Comparison of ENCODE assay signal across 8 mouse cellular contexts in the genomic region with DNA sequence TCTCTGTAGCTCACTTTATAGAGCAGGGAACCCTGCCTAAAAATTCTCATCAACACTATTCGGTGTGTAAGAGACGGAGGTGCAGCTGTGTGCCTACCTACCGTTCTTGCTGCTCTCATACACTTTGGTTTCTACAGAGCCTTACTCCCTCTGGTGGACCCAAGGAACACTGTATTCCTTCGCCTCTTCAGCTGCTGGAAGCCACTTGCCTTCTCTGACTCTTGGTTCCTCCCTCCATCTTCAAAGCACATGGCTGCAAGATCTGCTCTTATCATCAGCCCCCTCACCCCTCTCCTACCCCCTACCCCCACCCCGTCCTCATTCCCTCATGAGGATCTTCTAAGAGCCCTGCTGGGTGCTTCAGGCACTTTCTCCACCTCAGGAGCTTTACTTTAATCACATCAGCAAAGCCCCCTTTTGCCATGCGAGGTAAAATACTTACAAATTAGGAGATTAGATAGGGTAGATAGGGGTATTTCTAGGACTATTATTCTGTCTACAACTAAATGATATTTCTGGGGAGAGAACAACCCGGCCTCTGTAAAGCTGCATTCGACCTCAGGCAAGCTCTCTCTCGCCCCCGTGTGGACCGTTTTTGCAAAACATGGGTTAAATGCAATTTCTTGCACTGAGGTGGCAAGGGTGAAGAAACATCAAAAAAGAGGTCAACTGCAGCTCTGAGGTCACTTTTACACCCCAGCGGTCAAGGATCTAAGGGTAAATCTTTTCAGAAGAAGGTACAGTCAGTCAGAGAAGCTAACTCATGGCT. TPM values are rescaled to one million over a fixed set of nuclear protein-coding genes. Genes with fewer than 3 reads are reported as not detected.
DNase-seq lines count a peak whose midpoint lies in the region; ATAC-seq lines count a peak whose summit lies in the region.

No protein-coding gene starts in this region.

- peak; percentile 76 for DNase-seq in MEL-GATA-1-ER (ENCODE audit: extremely low read depth, low read depth)
- peak; percentile 7 for DNase-seq in cerebellum, adult 11-12 months
- DNase-seq in forebrain, embryonic 14.5 days (ENCODE audit: low spot score) = peak; percentile 80
- peak; percentile 79 for DNase-seq in heart, postnatal 4 days
- peak; percentile 8 to 66 for DNase-seq in layer of hippocampus, adult 8-10 months (ENCODE audit: low spot score in 2 of 2)
- DNase-seq in ovary, postnatal 14 days (ENCODE audit: low spot score) = peak; percentile 57
- DNase-seq in thymus, postnatal 10 days (ENCODE audit: low spot score in 2 of 2) = peak; percentile 8 to 63

- H3K4me3 ChIP-seq in forebrain, embryonic 14.5 days (ENCODE audit: low read depth, low read length) = no peak overlapping the region
- no peak overlapping the region for H3K4me3 ChIP-seq in lung, embryonic 15.5 days

- peak; percentile 78 for ATAC-seq in forebrain, embryonic 14.5 days
- ATAC-seq in lung, embryonic 15.5 days (ENCODE audit: borderline replicate concordance, extremely low read depth, low FRiP score, low TSS enrichment) = peak; percentile 39; the same call in 1 of the 2 replicates

- H3K36me3 ChIP-seq in forebrain, embryonic 14.5 days (ENCODE audit: control insufficient read depth, insufficient read depth, low read length) = no peaks in the 10 kb centered on the region
- H3K36me3 ChIP-seq in lung, embryonic 15.5 days = no peaks in the 10 kb centered on the region

- 11% methylated on average over 12 of the region's 12 CpGs for WGBS in forebrain, embryonic 14.5 days
- 6% methylated on average over 12 of the region's 12 CpGs for WGBS in lung, embryonic 15.5 days

- H3K27ac ChIP-seq in forebrain, embryonic 14.5 days (ENCODE audit: low read depth, low read length) = no peak overlapping the region
- H3K27ac ChIP-seq in lung, embryonic 15.5 days = no peak overlapping the region

- H3K4me1 ChIP-seq in forebrain, embryonic 14.5 days (ENCODE audit: control insufficient read depth, insufficient read depth, low read length) = no peaks in the 10 kb centered on the region
- 0 out of 2 replicates have a peak, but pooled peaks cover 6% of the 10 kb centered on the region for H3K4me1 ChIP-seq in lung, embryonic 15.5 days

- peak overlapping the region; percentile 32; the same call in 1 of the 2 replicates for H3K4me2 ChIP-seq in forebrain, embryonic 14.5 days (ENCODE audit: low read length)
- H3K4me2 ChIP-seq in lung, embryonic 15.5 days = peak overlapping the region; percentile 48

- H3K9me3 ChIP-seq in forebrain, embryonic 14.5 days (replicated peaks; ENCODE audit: control insufficient read depth, low read length) = no peaks in the 10 kb centered on the region
- no peaks in the 10 kb centered on the region for H3K9me3 ChIP-seq in lung, embryonic 15.5 days

- no peak overlapping the region for H3K9ac ChIP-seq in forebrain, embryonic 14.5 days (ENCODE audit: low read length)
- no peak overlapping the region; the same call in 1 of the 2 replicates for H3K9ac ChIP-seq in lung, embryonic 15.5 days

- H3K27me3 ChIP-seq in forebrain, embryonic 14.5 days (replicated peaks; ENCODE audit: control insufficient read depth, insufficient read depth, low read length) = no peaks in the 10 kb centered on the region
- no peaks in the 10 kb centered on the region for H3K27me3 ChIP-seq in lung, embryonic 15.5 days

RNA-seq across cellular contexts. Expression of a gene that starts 20.3 kb away (rescaled TPM):
- 0.20 and 0.37 TPM in 2 replicates for polyA plus RNA-seq in forebrain, embryonic 14.5 days (2014; fragmentation: Nextera tagmentation; extraction: Ambion mirVana)
- total RNA-seq in heart, postnatal 4 days (2021) = under 1 TPM; 0.09 to 0.24 TPM
- 1 to 10 TPM; 1.3 to 4.0 (median 3.1) TPM for total RNA-seq in layer of hippocampus, adult 8-10 months (2022)
- polyA plus RNA-seq in lung, embryonic 15.5 days (2015; fragmentation: Nextera tagmentation; extraction: Ambion mirVana) = 0.52 and 0.57 TPM in 2 replicates

RNA-seq across cellular contexts. Expression of a gene that starts 26.8 kb away (rescaled TPM):
- 12.4 and 19.5 TPM in 2 replicates for polyA plus RNA-seq in forebrain, embryonic 14.5 days (2014; fragmentation: Nextera tagmentation; extraction: Ambion mirVana)
- total RNA-seq in heart, postnatal 4 days (2021) = 10 to 100 TPM; 56.7 to 59.8 TPM
- 1 to 10 TPM; 6.8 to 9.7 (median 8.4) TPM for total RNA-seq in layer of hippocampus, adult 8-10 months (2022)
- 30.6 and 37.3 TPM in 2 replicates for polyA plus RNA-seq in lung, embryonic 15.5 days (2015; fragmentation: Nextera tagmentation; extraction: Ambion mirVana)

Comparison
In these comparisons a context has a peak if more than half of its experiments do, and no peak if none do; other contexts are left out.
1. DNase-seq: peak in every context shown above with its lines; median percentile 80 in forebrain, embryonic 14.5 days; 79 in heart, postnatal 4 days; 76 in MEL-GATA-1-ER; 57 in ovary, postnatal 14 days; 37 in layer of hippocampus, adult 8-10 months; 36 in thymus, postnatal 10 days; 7 in cerebellum, adult 11-12 months.
2. RNA of a gene that starts 26.8 kb away (total RNA-seq): 56.7 to 59.8 TPM in heart, postnatal 4 days; 6.8 to 9.7 TPM in layer of hippocampus, adult 8-10 months; every median in the first group is over 4 times any median in the second.